Mouse (Mus musculus): ENCODE results near the gene Rcc1.

Gene Rcc1

DNA sequence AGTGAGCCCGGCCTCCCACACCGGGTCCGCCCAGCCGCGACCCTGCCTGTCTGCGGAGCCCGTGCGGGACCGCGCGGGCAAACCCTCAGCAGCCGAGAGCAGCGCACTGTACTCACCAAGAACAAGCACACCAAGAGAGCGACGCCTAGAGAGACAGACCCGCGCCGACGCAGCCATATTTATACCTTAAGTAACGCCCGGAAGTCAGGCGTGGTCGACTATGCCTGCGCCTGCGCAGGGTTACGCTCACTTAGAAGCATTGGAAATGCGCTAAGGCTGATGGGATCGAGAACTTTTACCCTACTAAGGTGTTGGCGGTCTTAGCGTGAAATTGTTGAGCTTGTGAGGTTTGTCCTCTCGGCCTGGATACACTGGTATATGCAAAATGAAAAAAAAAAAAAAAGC is at the start of gene Rcc1:
Gene Rcc1 (minus strand): TSS at position 125 of the 405 bp plus-strand sequence.
- peak; percentile 90 to 95 for DNase-seq

DNA sequence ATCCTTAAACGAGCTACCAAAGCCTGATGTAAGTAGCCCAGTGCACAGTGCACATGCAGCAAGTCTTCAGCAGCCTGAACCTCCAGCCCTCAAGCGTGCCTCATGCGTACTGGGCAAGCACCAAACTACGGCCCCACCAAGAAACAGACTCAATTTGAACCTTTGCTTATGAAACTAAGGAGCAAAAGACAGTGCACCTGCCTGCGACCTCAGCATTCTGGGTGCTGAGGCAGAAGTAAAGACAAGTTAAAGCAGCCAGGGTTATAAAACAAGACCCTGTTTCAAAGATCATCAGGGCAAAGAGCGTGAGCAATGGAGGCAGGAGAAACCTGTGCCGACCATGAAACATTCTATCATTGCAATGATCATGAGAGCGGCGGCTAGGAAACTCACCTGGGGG is 47.6 kb upstream of the Rcc1 start:
- DNase-seq = no peak

DNA sequence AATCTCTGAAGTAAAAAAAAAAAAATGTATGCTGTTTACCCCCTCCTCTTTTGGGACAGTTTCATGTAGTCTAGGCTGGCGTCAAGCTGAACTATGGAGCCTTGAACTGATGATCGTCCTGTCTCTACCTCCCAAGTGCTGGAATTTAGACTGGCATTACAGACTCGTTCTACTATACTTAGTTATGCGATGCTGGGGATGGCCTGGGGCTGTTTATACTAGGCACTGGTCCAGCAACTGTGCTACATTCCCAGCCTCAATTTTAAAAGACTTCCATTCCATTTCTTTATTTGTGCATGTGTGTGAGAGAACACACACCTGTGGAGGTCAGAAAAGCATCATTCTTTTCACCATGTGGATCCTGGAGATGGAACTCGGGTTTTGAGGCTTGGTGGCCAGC is 45.5 kb upstream of the Rcc1 start:
- peak; percentile 42 to 48 for DNase-seq

DNA sequence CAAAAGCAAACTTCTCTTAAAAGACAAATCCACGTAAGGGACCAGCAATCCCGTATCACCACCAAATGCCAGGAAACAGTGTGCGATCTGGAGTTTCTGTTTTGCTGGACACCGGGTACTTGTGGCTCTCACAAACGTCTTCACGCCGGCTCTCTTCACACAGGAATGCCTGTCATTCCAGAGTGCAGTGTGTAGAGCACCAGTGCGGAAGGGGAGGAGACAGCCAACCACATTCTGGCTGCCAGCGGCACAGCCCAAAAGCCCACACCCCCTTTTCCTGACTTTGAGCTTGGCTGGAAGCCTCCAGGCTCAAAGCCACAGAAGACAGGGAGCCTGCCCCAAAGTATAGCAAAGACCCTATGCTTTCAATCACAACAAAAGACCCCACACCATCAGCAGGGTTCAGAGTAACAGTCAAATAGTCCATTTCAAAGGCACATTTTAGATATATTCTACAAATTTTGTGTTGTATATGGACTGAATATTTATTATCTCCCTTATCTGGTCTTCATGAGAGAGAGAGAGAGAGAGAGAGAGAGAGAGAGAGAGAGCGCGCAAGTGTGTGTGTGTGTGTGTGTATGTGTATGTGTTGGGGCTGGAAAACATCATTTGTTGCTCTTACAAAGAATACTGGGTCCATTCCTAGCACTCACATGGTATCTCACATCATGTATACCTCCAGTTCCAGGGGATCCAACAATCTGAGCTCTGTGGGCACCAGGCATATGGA is 44.8 kb upstream of the Rcc1 start:
- peak; percentile 78 to 85 for DNase-seq

DNA sequence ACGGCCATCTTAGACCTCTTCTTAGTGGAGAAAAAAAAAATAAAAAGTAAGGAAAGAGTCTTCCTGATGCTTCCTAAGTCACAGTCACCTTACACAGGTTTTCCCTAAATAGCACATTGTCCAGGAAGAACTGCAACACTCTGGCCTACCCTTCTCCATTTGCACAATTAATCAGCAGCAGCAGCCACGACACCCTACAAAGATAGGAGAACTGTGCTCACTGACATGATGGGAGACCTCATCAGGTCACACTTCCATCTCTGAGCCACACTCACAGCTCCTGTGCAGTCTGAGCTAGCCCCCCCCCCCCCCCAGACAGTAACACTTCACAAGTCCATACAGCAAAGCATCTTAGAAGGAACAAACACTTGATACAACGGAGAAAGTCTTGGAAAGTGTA is 43.7 kb upstream of the Rcc1 start:
- no peak for DNase-seq

DNA sequence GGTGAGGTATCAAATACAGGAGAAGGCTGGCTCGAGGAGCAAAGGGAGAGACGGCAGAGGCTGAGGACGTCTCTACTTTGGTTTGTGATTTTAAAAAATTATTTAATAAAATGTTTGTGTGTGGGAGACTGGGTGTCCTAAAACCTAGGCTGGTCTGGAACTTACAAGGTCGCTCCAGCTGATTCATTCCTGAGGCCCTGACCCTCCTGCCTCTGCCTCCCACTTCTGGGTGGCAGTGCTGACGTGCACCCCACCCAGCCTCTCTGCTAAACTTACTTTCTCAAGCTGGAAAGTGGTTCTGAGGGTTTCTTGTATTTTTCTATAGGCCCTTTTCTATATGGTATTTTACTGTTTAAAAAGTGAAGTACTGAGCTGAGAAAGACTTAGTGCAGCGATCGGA is 42.8 kb upstream of the Rcc1 start:
- no peak for DNase-seq

DNA sequence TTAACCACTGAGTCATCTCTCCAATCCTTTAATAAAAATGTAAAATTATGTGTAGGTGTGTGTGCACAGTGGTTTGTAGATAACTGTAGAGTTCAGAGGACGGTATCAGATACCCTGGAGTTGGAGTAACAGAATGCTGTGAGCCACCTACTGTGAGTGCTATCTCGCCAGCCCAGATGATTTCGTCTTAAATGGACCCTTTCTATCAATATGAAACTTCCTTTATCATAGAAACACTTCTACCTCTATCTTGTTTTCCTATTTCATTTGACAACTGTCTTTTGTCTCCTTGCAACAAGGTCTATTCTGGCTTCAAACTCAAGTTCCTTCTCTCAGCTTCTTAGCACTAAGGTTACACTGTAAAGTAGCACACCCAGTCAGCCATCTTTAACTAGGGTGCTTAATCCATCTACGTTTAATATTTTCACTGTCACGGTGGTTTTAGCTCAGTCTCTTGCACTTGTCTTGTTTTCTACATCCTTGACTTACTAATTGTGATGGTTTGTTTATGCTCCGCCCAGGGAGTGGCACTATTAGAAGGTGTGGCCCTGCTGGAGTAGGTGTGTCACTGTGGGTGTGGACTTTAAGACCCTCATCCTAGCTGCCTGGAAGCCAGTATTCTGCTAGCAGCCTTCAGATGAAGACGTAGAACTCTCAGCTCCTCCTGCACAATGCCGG is 37.8 kb upstream of the Rcc1 start:
- no peak for DNase-seq

DNA sequence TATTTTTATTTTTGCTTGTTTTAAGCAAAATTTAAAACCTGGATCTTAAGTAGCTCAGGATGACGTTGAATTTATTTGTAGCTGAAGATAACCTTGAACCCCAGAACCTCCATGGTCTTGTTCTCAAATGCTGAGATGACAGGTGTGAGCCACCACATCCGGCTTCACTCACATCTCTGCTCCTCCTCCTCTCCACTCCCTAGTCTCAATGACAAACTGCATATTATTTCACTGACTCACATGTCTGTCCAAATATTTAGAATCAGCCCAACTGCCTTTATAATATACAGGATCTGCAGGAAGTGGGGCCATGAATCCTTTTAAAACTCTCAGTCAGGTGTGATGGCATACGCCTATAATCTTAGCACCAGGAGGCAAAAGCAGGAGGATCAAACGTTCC is 35.9 kb upstream of the Rcc1 start:
- no peak for DNase-seq

DNA sequence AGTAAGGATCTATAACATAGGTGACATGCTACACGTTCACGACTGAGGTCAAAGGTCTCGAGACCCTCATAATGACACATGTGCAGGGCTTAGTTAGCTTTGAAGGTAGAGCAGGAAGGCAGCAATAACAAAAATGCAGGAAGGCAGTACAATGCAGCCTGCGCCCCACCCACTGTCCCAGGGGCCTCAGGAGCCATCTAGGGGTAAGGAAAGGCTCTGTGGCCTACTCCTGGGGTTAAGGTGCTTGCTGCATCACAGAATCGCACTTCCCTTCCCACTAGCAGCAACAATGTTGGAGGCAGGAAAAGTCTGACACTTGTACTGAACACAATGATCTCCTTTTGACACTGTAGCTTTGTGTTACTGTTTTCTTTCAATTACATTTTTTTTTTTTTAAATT is 34.2 kb upstream of the Rcc1 start:
- DNase-seq = peak in 1 of 2 experiments; percentile 48

DNA sequence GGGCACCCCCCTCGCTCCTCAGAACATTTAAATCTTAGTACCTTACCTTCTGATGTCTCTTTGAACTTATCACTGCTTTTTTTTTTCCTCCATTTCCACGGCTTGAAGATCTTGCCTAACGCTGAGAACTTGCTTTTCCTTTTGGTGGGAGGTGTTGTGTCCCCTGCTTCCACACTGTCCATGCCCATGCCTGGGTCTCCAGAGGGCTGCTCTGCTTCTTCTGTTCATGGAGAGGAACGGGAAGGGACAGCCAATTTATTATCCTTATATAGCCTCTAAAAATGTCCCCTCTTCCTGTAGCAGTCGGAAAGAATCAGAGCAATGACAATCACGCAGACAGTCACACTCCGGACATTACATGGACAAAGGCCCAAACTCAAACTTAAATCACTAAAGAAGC is 33.4 kb upstream of the Rcc1 start:
- DNase-seq = peak in 1 of 2 experiments; percentile 34

DNA sequence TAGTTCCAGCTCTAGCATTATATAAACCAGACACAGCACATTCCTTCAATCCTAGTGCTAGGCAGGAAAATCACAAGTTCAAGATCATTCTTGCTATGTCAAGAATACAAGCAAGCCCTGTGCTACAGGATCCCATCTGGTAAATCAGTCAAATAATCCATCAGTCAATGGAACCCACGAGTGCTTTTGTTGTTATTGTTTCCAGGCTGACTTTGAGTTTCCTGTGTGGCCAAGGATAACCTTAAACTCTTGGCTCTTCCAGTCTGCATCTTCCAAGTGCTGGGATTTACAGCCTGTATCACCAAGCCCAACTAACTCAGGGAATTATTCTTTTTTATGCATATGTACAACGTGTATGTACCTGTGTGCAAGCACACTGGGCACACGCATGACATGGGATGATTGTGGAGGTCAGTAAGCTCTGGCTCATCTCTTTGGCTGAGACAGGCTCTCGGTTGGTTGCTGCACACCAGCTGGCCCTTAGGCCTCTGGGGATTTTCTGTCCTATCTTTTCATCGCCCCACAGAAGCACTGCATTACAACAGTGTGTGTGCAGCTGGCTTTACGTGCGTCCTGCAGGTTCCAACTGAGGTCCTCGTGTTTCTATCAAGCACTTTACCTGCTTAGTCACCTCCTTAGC is 32.5 kb upstream of the Rcc1 start:
- DNase-seq = no peak

DNA sequence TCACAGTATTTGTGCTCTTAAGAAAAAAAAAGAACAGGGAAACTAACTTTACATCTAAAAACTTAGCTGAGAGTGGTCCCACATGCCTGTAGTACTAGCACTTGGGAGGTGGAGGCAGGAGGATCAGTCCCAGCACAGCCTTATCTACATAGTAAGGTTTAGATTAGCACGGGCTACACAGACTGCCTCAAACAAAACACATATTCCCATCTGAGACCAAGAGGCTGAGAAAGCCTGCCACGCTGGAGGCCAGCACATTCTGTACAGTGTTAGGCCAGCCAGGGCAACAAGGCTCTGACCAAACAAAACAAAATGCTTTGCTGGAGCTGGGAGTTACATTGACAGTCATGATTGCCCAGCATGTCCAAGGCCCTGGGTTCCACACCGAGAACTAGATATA is 30.1 kb upstream of the Rcc1 start:
- DNase-seq = no peak

DNA sequence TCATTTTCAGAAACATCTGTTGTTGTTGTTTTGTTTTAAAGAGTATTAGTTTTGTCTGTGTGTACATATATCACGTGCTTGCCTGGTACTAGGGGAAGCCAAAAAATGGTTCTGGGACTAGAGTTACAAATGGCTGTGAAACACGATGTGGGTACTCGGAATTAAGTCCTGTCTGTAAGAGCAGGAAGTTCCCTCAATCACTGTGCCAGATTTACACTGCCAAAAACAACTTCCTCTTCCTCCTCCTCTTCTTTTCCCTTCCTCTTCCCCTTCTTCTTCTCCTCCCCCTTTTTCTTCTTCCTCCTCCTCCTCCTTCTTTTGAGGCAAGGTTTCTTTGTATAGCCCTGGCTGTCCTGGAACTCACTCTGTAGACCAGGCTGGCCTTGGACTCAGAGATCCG is 28.9 kb upstream of the Rcc1 start:
- DNase-seq = no peak

DNA sequence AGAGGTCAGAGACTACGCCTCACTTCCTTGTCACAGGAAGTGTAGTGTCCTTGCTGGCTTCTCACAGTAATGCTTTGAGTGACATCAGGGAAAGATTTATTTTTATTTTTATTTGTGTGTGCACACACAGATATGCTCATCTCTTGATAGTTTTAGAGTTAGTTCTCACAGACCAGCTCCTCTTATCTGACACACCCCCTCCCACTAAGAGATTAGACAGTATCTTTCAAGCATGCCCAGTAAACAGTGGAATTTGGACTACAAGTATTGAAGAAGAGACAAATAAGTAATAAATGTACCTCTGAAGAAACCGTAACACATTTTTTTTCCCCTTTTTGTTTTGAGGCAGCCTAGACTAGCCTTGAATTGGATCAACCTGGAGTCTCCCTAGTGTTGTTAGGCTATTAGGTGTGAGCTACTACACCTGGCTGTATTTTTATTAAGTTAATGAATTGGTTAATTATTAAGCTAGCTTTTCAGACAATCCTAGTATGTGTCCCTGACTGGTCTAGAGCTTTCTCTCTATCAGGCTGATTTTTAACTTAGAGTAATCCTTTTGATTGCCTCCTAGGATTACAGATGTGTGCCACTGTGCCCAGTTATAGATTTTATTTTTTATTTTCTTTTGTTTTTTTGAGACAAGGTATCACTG is 27.7 kb upstream of the Rcc1 start:
- no peak for DNase-seq

DNA sequence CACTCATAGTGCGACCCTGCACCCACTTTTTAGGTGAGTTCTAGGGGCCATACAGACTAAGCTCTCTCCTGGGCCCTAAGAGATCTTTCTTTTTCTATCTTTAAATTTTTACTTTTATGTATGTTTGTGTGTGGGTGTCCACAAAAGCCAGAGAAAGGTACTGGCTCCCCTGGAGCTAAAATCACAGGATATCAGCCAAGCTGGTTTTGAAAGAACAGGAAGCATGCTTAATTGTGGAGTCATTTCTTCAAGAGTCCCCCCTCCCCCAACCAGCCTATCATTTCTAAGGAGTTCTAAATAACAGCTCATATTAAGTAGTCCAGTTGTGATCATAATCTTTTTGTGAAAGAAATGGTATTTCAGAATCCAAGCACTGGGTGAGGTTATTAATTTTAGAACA is 20.4 kb upstream of the Rcc1 start:
- DNase-seq = no peak

DNA sequence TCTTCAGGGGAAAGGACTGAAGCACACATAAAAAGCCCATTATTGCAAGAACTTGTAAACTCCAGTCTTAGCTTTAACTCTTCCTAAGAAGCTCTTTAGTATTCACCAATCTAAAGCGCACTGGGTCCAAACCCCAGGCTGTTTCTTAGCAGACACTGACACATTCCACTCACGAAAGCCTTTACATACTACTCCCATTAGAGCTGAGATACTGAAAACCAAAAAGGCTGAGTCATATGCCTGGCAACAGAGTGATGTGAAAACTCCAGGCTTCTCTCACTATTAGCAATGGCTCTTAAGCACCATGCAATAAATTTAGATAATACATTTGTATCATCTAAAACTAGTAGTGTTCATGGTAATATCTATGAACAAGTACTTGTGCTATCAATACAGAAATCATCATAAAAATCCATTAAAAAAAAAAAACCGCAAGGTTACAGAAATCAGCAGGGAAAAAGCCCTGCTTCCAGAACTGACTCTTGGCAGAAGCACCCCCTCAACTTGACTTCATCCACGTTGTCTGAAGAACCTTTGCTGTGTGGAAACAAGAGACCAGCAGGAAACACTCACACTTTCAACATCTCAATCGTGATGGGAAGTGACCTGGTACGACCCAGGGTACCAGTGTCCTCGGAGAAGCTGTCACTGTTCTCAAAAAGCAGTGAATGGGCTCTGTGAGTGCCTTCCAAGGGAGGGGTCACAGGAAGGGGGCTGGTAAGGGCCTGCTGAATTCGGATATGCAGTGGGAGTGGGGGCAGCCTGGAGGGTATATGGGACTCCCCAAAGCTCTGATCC is 16.7 kb upstream of the Rcc1 start:
- DNase-seq = no peak

DNA sequence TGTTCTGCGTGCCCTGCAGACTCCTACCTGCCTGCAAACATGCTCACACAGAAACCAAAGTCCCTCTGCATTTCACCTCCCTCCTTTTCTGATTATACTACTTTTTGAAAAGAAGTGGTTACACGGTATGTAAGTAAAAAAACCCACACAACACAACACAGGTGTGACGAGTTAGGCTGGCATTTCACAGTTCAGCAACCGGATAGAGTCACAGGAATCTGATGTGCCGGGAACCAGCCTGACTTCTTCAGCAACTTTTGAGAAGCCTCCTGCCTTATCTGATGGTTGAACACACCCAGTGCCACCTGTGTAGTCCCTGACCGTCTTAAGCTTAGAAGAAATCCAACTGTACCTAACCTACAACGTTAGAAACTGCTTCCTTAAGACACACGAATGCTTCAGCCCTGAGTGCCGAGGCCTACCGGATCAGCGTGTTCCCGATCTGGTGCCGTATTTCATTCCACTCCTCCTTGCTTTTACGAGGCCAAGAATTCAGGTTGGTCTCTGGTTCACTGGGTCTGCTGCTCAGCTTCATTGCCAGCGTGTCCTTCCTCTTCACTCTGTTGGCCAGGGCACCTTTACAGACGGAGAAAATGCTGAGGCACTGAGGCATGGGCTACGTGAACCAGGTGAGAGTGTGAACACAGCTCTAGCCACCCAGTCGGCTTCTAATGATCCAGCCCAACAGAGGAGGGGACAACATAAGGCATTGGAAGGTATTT is 14.2 kb upstream of the Rcc1 start:
- DNase-seq = peak in 1 of 2 experiments; percentile 16

DNA sequence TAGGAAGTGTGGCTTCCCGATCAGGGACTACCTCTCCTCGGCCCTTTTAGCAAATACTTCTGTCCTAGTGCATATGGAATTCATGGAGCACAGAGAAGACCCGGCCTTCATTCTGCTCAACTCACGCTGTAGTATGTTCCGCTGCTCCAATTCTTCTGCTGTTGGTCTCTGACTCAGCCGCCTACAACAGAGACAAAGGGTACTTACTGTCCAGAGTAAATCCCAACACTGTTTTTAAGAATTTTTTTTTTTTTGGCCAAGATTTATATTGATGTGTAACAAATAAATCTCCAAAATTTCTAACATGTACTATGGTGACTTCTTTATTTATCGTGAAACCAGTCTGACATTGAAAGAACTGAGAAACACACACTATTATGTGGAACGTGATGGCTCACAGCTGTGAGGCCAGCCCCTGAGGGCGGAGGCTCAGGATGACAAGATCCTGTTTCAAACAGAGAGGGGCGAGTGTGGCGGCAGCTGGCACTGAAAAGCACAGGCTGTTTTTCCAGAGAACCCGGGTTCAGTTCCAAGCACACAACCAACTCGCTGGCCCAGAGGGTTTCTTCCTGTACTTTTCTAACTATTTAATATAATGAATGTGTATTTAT is 12.2 kb upstream of the Rcc1 start:
- peak; percentile 34 to 39 for DNase-seq

DNA sequence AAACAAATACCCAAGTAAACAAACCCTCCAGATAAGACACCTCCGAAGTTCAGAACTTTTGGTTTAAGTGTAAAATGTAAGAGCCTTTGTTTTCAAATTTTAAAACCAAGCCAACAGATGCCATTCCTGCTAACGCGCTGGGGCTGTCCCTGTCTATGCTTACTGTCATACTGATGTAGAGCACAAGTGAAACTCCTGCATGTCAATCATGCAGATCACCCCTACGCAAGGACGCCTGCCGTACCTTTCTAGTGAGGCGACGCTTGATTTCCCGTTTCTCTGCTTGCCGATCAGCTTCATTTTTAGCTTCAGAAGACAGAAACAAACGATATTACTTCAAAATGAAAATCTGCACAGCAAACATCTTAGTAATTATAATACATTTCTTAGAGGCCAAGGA is 10.1 kb upstream of the Rcc1 start:
- no peak for DNase-seq

DNA sequence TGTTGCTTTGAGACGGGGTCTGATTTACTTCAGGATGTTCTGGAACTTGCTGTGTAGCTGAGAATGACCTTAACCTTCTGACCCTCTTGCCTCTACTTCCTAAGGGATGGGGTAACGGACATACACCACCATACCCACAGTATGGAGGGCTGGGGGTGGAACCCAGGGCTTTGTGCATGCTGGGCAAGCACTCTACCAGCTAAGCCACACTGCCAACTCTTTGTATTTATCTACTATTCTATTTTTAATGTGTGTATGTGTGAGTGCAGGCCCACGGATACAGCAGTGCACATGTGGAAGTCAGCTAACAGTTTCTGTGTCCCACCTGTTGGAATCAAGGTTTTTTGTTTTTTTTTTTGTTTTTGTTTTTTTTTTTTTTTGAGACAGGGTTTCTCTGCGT is 6.1 kb upstream of the Rcc1 start:
- DNase-seq = no peak

DNA sequence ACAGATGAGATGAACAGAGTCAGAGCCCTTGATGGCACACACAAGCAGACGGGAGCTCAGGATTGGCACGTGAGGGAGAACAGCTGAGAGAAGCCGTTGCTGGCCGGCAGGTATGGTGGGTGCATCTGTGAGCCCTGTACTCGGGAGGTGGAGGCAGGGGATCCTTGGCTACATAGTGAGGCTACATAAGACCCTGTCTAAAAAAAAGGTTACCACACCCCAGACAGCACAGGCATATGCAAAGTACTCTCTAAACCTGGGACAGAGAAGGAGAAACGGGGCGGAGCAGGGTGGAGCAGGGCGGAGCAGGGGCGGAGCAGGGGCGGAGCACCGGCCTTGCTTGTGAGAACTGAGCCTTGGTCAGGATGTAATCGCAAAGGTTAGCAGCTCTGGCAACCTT is 2.8 kb upstream of the Rcc1 start:
- peak; percentile 67 to 74 for DNase-seq

DNA sequence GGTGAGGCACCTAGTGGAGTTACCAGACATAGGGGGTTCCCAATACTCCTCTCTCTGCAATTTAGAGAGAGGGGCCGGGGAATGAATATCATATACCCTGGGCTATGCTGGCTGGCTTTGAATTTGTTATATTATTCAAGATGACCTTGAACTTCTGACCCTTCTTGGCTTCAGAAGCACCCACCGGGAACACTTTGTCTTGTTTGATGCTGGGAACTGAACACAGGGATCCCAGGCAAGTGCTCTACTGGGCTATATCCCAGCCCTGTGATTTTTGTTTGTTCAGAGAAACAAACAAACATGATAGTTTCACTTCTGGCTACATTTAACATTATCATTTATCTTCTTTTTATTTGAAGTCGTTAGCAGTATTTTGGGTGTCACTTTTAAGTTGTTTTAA is 2.0 kb upstream of the Rcc1 start:
- no peak for DNase-seq
